8 mouse cellular contexts compared by ENCODE assay signal in genomic region chr8:119422123-119422711, GRCm38 (mm10). TPM values are rescaled to one million over a fixed set of nuclear protein-coding genes. Genes with fewer than 3 reads are reported as not detected.
DNase-seq lines count a peak whose midpoint lies in the region; ATAC-seq and TF ChIP-seq lines count a peak whose summit lies in the region.

No protein-coding gene starts in this region.

- in situ Hi-C loops in ES-E14 (cut with MboI; ENCODE audit: low sequenced_read_pairs in 2 of 2, unreplicated experiment in 2 of 2): no loop called here

- no peaks in the 10 kb centered on the region for H3K36me3 ChIP-seq in kidney, embryonic 15.5 days
- H3K36me3 ChIP-seq in ES-E14 (ENCODE audit: control insufficient read depth, insufficient read depth, low read length, poor library complexity, severe bottlenecking): no peaks in the 10 kb centered on the region
- H3K36me3 ChIP-seq in limb, embryonic 10.5 days: no peaks in the 10 kb centered on the region

- peak; percentile 48 for DNase-seq in kidney, postnatal 14 days
- DNase-seq in ES-E14 (ENCODE audit: low read depth, low spot score): no peak
- no peak for DNase-seq in limb, embryonic 10.5 days (ENCODE audit: low spot score)
- no peak for DNase-seq in urinary bladder, postnatal 25 days (ENCODE audit: low spot score)
- DNase-seq in c-Kit-positive CD71-positive TER-119-positive erythroid progenitor cells, embryonic 14.5 days (ENCODE audit: low spot score): no peak
- DNase-seq in left cerebral cortex, adult 8-10 months (ENCODE audit: low spot score in 2 of 2): no peak

- no peak for ATAC-seq in kidney, embryonic 15.5 days (replicated peaks; ENCODE audit: low FRiP score)

- no peaks in the 10 kb centered on the region for H3K9me3 ChIP-seq in kidney, embryonic 15.5 days (replicated peaks)
- H3K9me3 ChIP-seq in ES-E14 (ENCODE audit: control insufficient read depth, insufficient read depth, low read depth, low read length): no peaks in the 10 kb centered on the region
- no peaks in the 10 kb centered on the region for H3K9me3 ChIP-seq in limb, embryonic 10.5 days (replicated peaks)

- H3K27me3 ChIP-seq in kidney, embryonic 15.5 days: no peaks in the 10 kb centered on the region
- peaks cover 7% of the 10 kb centered on the region for H3K27me3 ChIP-seq in limb, embryonic 10.5 days (ENCODE audit: low read depth, poor library complexity, severe bottlenecking)

- peaks cover 64% of the 10 kb centered on the region for H3K4me1 ChIP-seq in kidney, embryonic 15.5 days
- peaks cover 0 to 18% of the 10 kb centered on the region in 2 experiments; a peak in 1 of 4 replicates for H3K4me1 ChIP-seq in ES-E14 (ENCODE audit: control insufficient read depth in 2 of 2, insufficient read depth in 2 of 2, low read length in 2 of 2, poor library complexity in 1 of 2)
- peaks cover 51% of the 10 kb centered on the region for H3K4me1 ChIP-seq in brown adipose tissue, adult 24 weeks (ENCODE audit: control insufficient read depth, insufficient read depth, insufficient read length, low read length)
- peaks cover 41% of the 10 kb centered on the region for H3K4me1 ChIP-seq in limb, embryonic 10.5 days

- WGBS in kidney, embryonic 15.5 days: 69% methylated on average over 9 of the region's 9 CpGs
- 70% methylated on average over 9 of the region's 9 CpGs for WGBS in limb, embryonic 10.5 days

- H3K4me2 ChIP-seq in kidney, embryonic 15.5 days: no peak overlapping the region

- H3K4me3 ChIP-seq in kidney, embryonic 15.5 days (replicated peaks): no peak overlapping the region
- no peak overlapping the region; a peak in 1 of 4 replicates for H3K4me3 ChIP-seq in ES-E14 (ENCODE audit: insufficient read depth in 1 of 2, low read depth in 1 of 2, low read length in 2 of 2, poor library complexity in 1 of 2, severe bottlenecking in 1 of 2)
- H3K4me3 ChIP-seq in brown adipose tissue, adult 24 weeks (ENCODE audit: insufficient read depth, low read depth, low read length): no peak overlapping the region
- H3K4me3 ChIP-seq in limb, embryonic 10.5 days: no peak overlapping the region

- no peak overlapping the region for H3K27ac ChIP-seq in kidney, embryonic 15.5 days
- no peak overlapping the region for H3K27ac ChIP-seq in ES-E14 (ENCODE audit: insufficient read depth, low read depth, low read length, poor library complexity, severe bottlenecking)
- peak overlapping the region; percentile 44; the same call in 1 of the 2 replicates for H3K27ac ChIP-seq in brown adipose tissue, adult 24 weeks (replicated peaks; ENCODE audit: low read depth, low read length)
- H3K27ac ChIP-seq in limb, embryonic 10.5 days: 0 out of 2 replicates have a peak overlapping the region, but pooled peaks have one; percentile 16

- no peak overlapping the region for H3K9ac ChIP-seq in kidney, embryonic 15.5 days
- H3K9ac ChIP-seq in ES-E14 (ENCODE audit: insufficient read depth, low read depth, low read length, poor library complexity, severe bottlenecking): 0 out of 2 replicates have a peak overlapping the region, but pooled peaks have one; percentile 11

TF ChIP-seq in ES-E14, 5 proteins besides CTCF, POLR2A, EP300 and RAD21:
- no peak for TF ChIP-seq ZNF384 (IDR thresholded peaks at IDR 0.05; ENCODE audit: low read depth, low read length)
- TF ChIP-seq CHD2 (IDR thresholded peaks at IDR 0.05; ENCODE audit: low read depth, low read length): no peak
- TF ChIP-seq MAFK (IDR thresholded peaks at IDR 0.05; ENCODE audit: insufficient read depth, low read depth, low read length): no peak
- no peak for TF ChIP-seq HCFC1 (IDR thresholded peaks at IDR 0.05; ENCODE audit: borderline replicate concordance, insufficient read depth, low read length)
- TF ChIP-seq ZC3H11A (IDR thresholded peaks at IDR 0.05; ENCODE audit: borderline replicate concordance, low read depth, low read length): no peak

RNA-seq across cellular contexts. Expression of gene Osgin1, which starts 11.7 kb away (rescaled TPM):
- 2.0 and 3.5 TPM in 2 replicates for polyA plus RNA-seq in kidney, embryonic 15.5 days (2015; fragmentation: Nextera tagmentation; extraction: Ambion mirVana)
- 0.32 and 0.36 TPM in 2 replicates for total RNA-seq in ES-E14 (2012; rRNA removed)
- 1.9 and 2.2 TPM in 2 replicates for polyA plus RNA-seq in brown adipose tissue, adult 24 weeks (2012; ENCODE audit: insufficient read depth, insufficient read length, missing spikeins)
- polyA plus RNA-seq in limb, embryonic 10.5 days (2016; fragmentation: Nextera tagmentation; extraction: Ambion mirVana): 0.26 and 0.34 TPM in 2 replicates
- total RNA-seq in left cerebral cortex, adult 8-10 months (2022): 1 to 10 TPM in 1 of 4 experiments, under 1 TPM in 3; 0.39 to 1.5 (median 0.74) TPM

RNA-seq across cellular contexts. Expression of gene Necab2, which starts 24.3 kb away (rescaled TPM):
- polyA plus RNA-seq in kidney, embryonic 15.5 days (2015; fragmentation: Nextera tagmentation; extraction: Ambion mirVana): 2.3 and 3.3 TPM in 2 replicates
- total RNA-seq in ES-E14 (2012; rRNA removed): 4.5 and 8.5 TPM in 2 replicates
- not detected in 2 replicates for polyA plus RNA-seq in brown adipose tissue, adult 24 weeks (2012; ENCODE audit: insufficient read depth, insufficient read length, missing spikeins)
- polyA plus RNA-seq in limb, embryonic 10.5 days (2016; fragmentation: Nextera tagmentation; extraction: Ambion mirVana): 4.2 and 5.6 TPM in 2 replicates
- 10 to 100 TPM; 91.8 to 100.0 (median 96.7) TPM for total RNA-seq in left cerebral cortex, adult 8-10 months (2022)

RNA-seq across cellular contexts. Expression of gene Mlycd, which starts 27.5 kb away (rescaled TPM):
- polyA plus RNA-seq in kidney, embryonic 15.5 days (2015; fragmentation: Nextera tagmentation; extraction: Ambion mirVana): 11.7 and 12.8 TPM in 2 replicates
- 4.9 and 5.8 TPM in 2 replicates for total RNA-seq in ES-E14 (2012; rRNA removed)
- 72.3 and 74.2 TPM in 2 replicates for polyA plus RNA-seq in brown adipose tissue, adult 24 weeks (2012; ENCODE audit: insufficient read depth, insufficient read length, missing spikeins)
- 6.3 and 6.7 TPM in 2 replicates for polyA plus RNA-seq in limb, embryonic 10.5 days (2016; fragmentation: Nextera tagmentation; extraction: Ambion mirVana)
- total RNA-seq in left cerebral cortex, adult 8-10 months (2022): 10 to 100 TPM; 29.0 to 31.0 (median 30.1) TPM

Comparison
In these comparisons a context has a peak if more than half of its experiments do, and no peak if none do; other contexts are left out.
1. H3K27ac ChIP-seq: peak in brown adipose tissue, adult 24 weeks (single experiment) and limb, embryonic 10.5 days (single experiment); none in kidney, embryonic 15.5 days (single experiment) and ES-E14 (single experiment).